Mouse (Mus musculus) G1E (cell line): ENCODE measurements around the gene Sntb2. TPM values are rescaled to one million over a fixed set of nuclear protein-coding genes. Genes with fewer than 3 reads are reported as not detected.
"Not testable (repeated sequence)": the region's sequence is repeated elsewhere in the genome, so short reads cannot be mapped to it uniquely, and the experiment has no call there.

ENCODE experiments used
- ATAC-seq: 2 replicates; pipeline ENCODE4 v1.8.0; 2016; ENCODE audit warnings: mild to moderate bottlenecking; ENCODE audit not compliant: insufficient number of reproducible peaks, poor library complexity, low FRiP score, severe bottlenecking; ENCODE audit errors: extremely low read depth
- DNase-seq: peaks from one replicate; pipeline ENCODE4 v3.0.0; 2012; ENCODE audit warnings: low spot score
- H3K27me3 ChIP-seq: 2 replicates; pipeline ENCODE4 v1.6.1; 2012; ENCODE audit warnings: mild to moderate bottlenecking, low read length, inconsistent platforms; ENCODE audit not compliant: insufficient read depth
- H3K36me3 ChIP-seq: replicated peaks from 2 replicates; pipeline ENCODE3; 2012; ENCODE audit warnings: mild to moderate bottlenecking, inconsistent platforms
- H3K4me1 ChIP-seq: 2 replicates; pipeline ENCODE4 v1.6.1; 2012; ENCODE audit warnings: low read depth, low read length, inconsistent platforms, mixed read lengths; ENCODE audit not compliant: insufficient read depth
- H3K4me3 ChIP-seq: 2 replicates; pipeline ENCODE4 v1.5.1; 2012; ENCODE audit warnings: low read depth, mild to moderate bottlenecking, inconsistent platforms, low read length, moderate library complexity, mixed read lengths
- H3K9me3 ChIP-seq: replicated peaks from 2 replicates; pipeline ENCODE4 v1.6.1; 2012; ENCODE audit warnings: inconsistent platforms
- CTCF ChIP-seq: IDR thresholded peaks from 2 replicates; pipeline ENCODE4 v1.5.1; 2012; ENCODE audit warnings: low read depth, low read length, inconsistent platforms, mixed read lengths
- GATA1 ChIP-seq: IDR thresholded peaks from 2 replicates; pipeline ENCODE4 v1.6.1; 2012; ENCODE audit warnings: borderline replicate concordance, low read length, inconsistent platforms, mixed read lengths
- GATA2 ChIP-seq: IDR thresholded peaks from 2 replicates; pipeline ENCODE4 v1.6.1; 2012; ENCODE audit warnings: low read depth, low read length, inconsistent platforms, borderline replicate concordance
- POLR2AphosphoS5 ChIP-seq: IDR thresholded peaks from 2 replicates; pipeline ENCODE4 v1.6.1; 2012; ENCODE audit warnings: low read depth, low read length, inconsistent platforms; ENCODE audit not compliant: insufficient replicate concordance
- TAL1 ChIP-seq: conservative IDR thresholded peaks from 2 replicates; pipeline ENCODE4 v1.6.1; 2012; ENCODE audit warnings: low read depth, low read length, inconsistent platforms, mixed read lengths
- polyA plus RNA-seq: library from polyadenylated mRNA; stranded (reverse); fragments of >175 nt; gene quantifications from 2 replicates; pipeline ENCODE4 v1.2.3, GENCODE M21; 2012
- total RNA-seq, 2 experiments: library from RNA; stranded (forward) in 1 of 2; stranded (reverse) in 1 of 2; fragments of 200-1000 nt in 1 of 2; fragments of >200 nt in 1 of 2; fragmentation: Nextera tagmentation in 1 of 2; gene quantifications; 2 replicates each; pipeline ENCODE4 v1.2.3; 2014 to 2017

The Sntb2 gene
- total and polyA plus RNA-seq, 3 experiments = 6.5 to 9.4 (median 8.1) TPM

DNA sequence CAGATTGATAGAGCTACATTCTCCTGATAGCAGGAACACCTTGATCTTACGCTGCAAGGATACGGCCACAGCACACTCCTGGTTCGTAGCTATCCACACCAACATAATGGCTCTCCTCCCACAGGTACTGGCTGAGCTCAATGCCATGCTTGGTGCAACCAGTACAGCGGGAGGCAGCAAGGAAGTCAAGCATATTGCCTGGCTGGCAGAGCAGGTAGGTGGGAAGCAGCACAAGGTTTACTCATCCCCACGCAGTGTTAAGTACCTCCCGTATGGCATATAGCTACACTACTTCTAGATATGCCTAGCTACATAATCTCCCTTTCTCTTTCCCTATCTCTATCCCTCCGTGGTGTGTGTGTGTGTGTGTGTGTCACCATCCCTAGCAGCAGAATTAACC lies 55.8 kb downstream of the Sntb2 start:
- no peaks in the 10 kb centered on the region for H3K9me3 ChIP-seq
- TF ChIP-seq GATA2 = no peak
- no peak for TF ChIP-seq GATA1
- no peak for TF ChIP-seq TAL1
- H3K4me3 ChIP-seq = no peak overlapping the region
- H3K4me1 ChIP-seq = no peaks in the 10 kb centered on the region
- ATAC-seq = no peak
- no peaks in the 10 kb centered on the region for H3K27me3 ChIP-seq
- peaks cover 11% of the 10 kb centered on the region for H3K36me3 ChIP-seq
- no peak for DNase-seq

DNA sequence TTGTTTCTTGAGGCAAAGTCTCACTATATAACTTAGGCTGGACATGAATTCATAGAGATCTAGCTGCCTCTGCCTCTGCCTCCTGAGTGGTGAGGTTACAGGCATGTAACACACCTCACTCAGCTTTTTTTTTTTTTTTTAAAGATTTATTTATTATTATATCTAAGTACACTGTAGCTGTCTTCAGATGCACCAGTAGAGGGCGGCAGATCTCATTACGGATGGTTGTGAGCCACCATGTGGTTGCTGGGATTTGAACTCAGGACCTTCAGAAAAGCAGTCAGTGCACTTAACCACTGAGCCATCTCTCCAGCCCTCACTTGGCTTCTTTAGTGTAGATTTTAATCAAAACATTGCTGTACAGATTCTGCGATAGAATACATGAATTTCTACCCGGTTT lies 60.8 kb downstream of the Sntb2 start:
- not testable (repeated sequence) for ATAC-seq
- peaks cover 22% of the 10 kb centered on the region for H3K36me3 ChIP-seq

DNA sequence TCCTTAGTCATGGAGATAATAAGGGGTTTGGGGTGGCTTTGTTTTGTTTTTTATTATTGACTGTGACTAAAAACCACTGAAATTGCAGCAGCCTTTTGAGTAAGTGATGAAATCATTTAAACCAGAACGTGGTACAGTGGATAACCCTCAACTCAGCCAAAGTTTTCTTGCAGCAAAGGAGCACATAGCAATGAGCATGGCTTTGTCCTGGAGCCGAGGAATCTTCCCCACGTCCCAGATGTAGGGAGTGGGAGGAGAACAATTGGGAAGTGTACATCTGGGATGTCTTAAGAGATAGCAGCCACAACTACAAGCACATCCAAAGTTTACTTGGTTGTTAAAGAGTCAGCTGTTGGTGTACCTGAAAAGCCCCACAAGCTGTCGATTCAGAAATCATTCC lies 61.9 kb downstream of the Sntb2 start:
- Histone ChIP-seq H3K4me3 (no peak overlapping the region), H3K9me3 (no peaks in the 10 kb centered on the region), H3K36me3 (peaks cover 22% of the 10 kb centered on the region), H3K27me3 (no peaks in the 10 kb centered on the region), H3K4me1 (peaks cover 5% of the 10 kb centered on the region; the same call in 1 of the 2 replicates)
- ATAC-seq (no peak), DNase-seq (no peak)
- TF ChIP-seq POLR2AphosphoS5 (no peak), CTCF (no peak)

More for the DNA sequence above, 60.8 kb downstream of the Sntb2 start:
- not testable (repeated sequence) for H3K4me3 ChIP-seq, H3K27me3 ChIP-seq, H3K4me1 ChIP-seq, DNase-seq, H3K9me3 ChIP-seq

DNA sequence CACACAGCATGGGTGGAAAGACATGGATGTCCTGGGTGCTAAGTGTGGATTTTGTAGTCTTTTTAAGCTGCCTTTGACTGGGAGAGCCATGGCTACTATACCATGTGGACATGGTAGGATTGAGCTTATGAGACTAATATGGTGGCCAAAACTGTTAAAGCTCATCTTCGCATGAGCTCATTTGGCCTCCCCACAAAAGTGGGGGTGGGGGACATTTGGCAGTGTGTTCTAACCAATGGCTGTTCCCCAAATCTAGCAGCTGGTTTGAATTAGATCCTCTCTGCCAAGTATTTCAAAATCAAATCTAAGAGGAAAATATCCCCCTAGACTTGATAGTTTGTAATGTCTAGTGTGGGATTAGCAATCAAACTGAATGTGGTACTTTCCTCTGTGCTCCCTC lies 63.5 kb downstream of the Sntb2 start:
- TF ChIP-seq CTCF (no peak), GATA1 (no peak), TAL1 (no peak), POLR2AphosphoS5 (no peak), GATA2 (no peak)
- H3K36me3 ChIP-seq = peaks cover 26% of the 10 kb centered on the region
- H3K4me1 ChIP-seq = peaks cover 5% of the 10 kb centered on the region; the same call in 1 of the 2 replicates
- DNase-seq (no peak), ATAC-seq (no peak)
- no peaks in the 10 kb centered on the region for H3K27me3 ChIP-seq
- H3K4me3 ChIP-seq = no peak overlapping the region
- H3K9me3 ChIP-seq = no peaks in the 10 kb centered on the region

DNA sequence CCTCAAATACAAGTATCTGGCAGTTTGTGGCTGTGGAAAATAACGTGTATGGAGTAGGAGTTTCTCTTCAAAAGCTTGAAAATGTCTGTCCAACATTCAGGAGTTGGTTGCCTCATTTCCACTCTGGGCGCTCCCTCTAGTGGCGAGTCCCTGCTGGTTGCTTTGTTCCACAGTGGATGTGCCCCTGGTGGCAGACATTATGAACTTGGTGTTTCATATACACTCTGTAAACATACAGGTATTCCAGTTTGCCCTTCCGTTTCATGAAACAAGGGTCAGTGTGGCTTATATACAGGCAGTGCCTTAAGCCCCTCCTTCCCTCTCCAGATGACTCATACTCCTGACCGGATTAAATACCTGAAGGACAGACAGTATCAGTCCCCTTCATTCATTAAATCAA lies 67.0 kb downstream of the Sntb2 start:
- Histone ChIP-seq H3K4me1 (peaks cover 5% of the 10 kb centered on the region; the same call in 1 of the 2 replicates), H3K36me3 (peaks cover 32% of the 10 kb centered on the region), H3K27me3 (no peaks in the 10 kb centered on the region), H3K9me3 (no peaks in the 10 kb centered on the region), H3K4me3 (no peak overlapping the region)
- TF ChIP-seq TAL1 (no peak), CTCF (peak; percentile 93)
- DNase-seq (peak; percentile 65), ATAC-seq (peak; percentile 63)

DNA sequence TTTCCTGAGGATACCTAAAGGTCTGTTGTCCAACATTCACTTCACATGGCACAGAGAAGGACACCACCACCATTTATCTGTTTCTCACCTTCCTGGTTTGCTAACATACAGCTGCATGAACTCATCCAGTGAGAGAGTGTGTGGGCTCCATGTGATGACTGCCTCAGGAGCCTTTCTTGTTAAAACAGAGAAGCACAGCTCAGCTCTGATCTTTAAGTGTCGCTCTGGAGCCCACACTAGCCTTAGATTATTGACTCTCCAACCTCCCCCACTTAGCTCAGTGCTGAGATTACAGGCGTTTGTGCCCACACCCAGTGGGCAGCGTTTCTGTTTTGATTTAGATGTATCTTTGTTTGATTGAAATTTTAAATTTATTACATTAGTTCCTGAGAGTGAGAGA lies 72.2 kb downstream of the Sntb2 start:
- no peaks in the 10 kb centered on the region for H3K4me1 ChIP-seq
- no peak for TF ChIP-seq POLR2AphosphoS5
- TF ChIP-seq TAL1 = no peak
- TF ChIP-seq GATA1 = no peak
- TF ChIP-seq CTCF = no peak
- no peak for TF ChIP-seq GATA2
- no peak overlapping the region for H3K4me3 ChIP-seq
- ATAC-seq = no peak
- peaks cover 53% of the 10 kb centered on the region for H3K36me3 ChIP-seq
- no peaks in the 10 kb centered on the region for H3K27me3 ChIP-seq
- no peak for DNase-seq
- H3K9me3 ChIP-seq = no peaks in the 10 kb centered on the region

DNA sequence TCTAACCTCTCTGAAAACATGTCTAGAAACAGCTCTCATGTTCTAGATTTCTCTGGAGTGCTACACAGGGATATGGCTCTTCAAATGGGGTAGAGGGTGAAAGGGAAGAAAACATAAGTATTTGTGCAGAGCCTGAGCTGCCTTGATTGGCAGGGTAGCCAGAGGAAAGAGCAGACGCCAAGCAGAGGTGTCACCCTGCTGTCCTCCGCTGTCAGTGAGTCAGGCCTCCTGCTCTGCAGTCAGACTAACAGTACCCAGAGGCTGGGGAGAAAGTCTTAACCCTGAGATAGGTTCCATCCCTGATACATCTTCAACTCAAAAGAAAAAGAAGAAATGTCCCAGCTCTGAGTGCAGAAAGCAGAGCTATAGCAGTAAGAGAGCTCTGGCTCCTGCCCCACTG lies 77.1 kb downstream of the Sntb2 start:
- H3K36me3 ChIP-seq = peaks cover 33% of the 10 kb centered on the region
- no peaks in the 10 kb centered on the region for H3K9me3 ChIP-seq
- ATAC-seq (no peak), DNase-seq (no peak)
- H3K27me3 ChIP-seq = peaks cover 3% of the 10 kb centered on the region; the same call in 1 of the 2 replicates
- no peak overlapping the region for H3K4me3 ChIP-seq
- no peaks in the 10 kb centered on the region for H3K4me1 ChIP-seq
- no peak for TF ChIP-seq CTCF
- TF ChIP-seq POLR2AphosphoS5 = no peak
- no peak for TF ChIP-seq GATA1
- TF ChIP-seq TAL1 = no peak
- TF ChIP-seq GATA2 = no peak
